Mouse (Mus musculus) heart, adult 2 months (tissue): ENCODE measurements around the gene Tapbp.
"Not testable (repeated sequence)": the region's sequence is repeated elsewhere in the genome, so short reads cannot be mapped to it uniquely, and the experiment has no call there.

Experiments
- CTCF ChIP-seq: fragments of 200-600 bp; IDR thresholded peaks from 2 replicates; pipeline ENCODE4 v1.8.1; 2022; ENCODE audit warnings: antibody characterized with exemption, mild to moderate bottlenecking, moderate library complexity
- EP300 ChIP-seq: fragments of 200-500 bp; IDR thresholded peaks from 2 replicates; pipeline ENCODE4 v1.6.1; 2011; ENCODE audit warnings: low read depth, low read length, control low read depth; ENCODE audit not compliant: insufficient read depth

DNA sequence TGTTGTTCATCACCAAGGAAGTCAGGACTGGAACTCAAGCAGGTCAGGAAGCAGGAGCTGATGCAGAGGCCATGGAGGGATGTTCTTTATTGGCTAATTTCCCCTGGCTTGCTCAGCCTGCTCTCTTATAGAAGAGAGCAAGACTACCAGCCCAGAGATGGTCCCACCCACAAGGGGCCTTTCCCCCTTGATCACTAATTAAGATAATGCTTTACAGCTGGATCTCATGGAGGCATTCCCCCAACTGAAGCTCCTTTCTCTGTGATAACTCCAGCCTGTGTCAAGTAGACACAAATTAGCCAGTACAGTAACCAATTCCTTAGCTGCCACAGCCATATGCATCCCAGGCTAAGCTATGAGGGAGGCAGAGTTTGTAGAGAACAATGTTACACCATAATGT lies 27.5 kb upstream of the Tapbp start:
- TF ChIP-seq CTCF, EP300: not testable (repeated sequence)
